Mouse (Mus musculus): ENCODE data around the gene Lin37. TPM values are rescaled to one million over a fixed set of nuclear protein-coding genes. Genes with fewer than 3 reads are reported as not detected.

The Lin37 gene
- total RNA-seq, 2 experiments from 2014 or later = 40.8 to 43.2 TPM

- DNase-seq (ENCODE audit: low spot score in 2 of 2) = peak in 1 of 2 experiments; percentile 42
Measured at GRCm38 (mm10) chr7:30587842-30588667, 28.4 kb upstream of the Lin37 start.

GRCm38 (mm10) chr7:30586455-30587020 is 26.9 kb upstream of the Lin37 start:
- no peak for DNase-seq (ENCODE audit: low spot score in 2 of 2)

GRCm38 (mm10) chr7:30585170-30585569 is 25.5 kb upstream of the Lin37 start:
- DNase-seq (ENCODE audit: low spot score in 2 of 2) = no peak

GRCm38 (mm10) chr7:30584339-30584738 is 24.7 kb upstream of the Lin37 start:
- no peak for DNase-seq (ENCODE audit: low spot score in 2 of 2)

- no peak for DNase-seq (ENCODE audit: low spot score in 2 of 2)
Measured at GRCm38 (mm10) chr7:30581547-30581946, 21.9 kb upstream of the Lin37 start.

- DNase-seq (ENCODE audit: low spot score in 2 of 2) = no peak
Measured at GRCm38 (mm10) chr7:30579950-30580349, 20.3 kb upstream of the Lin37 start.

GRCm38 (mm10) chr7:30572969-30573368 is 13.3 kb upstream of the Lin37 start:
- DNase-seq (ENCODE audit: low spot score in 2 of 2) = no peak

GRCm38 (mm10) chr7:30572389-30572788 is 12.8 kb upstream of the Lin37 start:
- no peak for DNase-seq (ENCODE audit: low spot score in 2 of 2)

- DNase-seq (ENCODE audit: low spot score in 2 of 2) = no peak
Measured at GRCm38 (mm10) chr7:30567555-30567954, 7.9 kb upstream of the Lin37 start.

GRCm38 (mm10) chr7:30566033-30566432 is 6.4 kb upstream of the Lin37 start:
- no peak for DNase-seq (ENCODE audit: low spot score in 2 of 2)

- no peak for DNase-seq (ENCODE audit: low spot score in 2 of 2)
Measured at GRCm38 (mm10) chr7:30564970-30565571, 5.4 kb upstream of the Lin37 start, which contains the start of gene Igflr1. Gene Igflr1, plus strand, starts transcription at chr7:30565427.

- no peak for DNase-seq (ENCODE audit: low spot score in 2 of 2)
Measured at GRCm38 (mm10) chr7:30563906-30564280, 4.3 kb upstream of the Lin37 start.

GRCm38 (mm10) chr7:30563117-30563905 is 3.7 kb upstream of the Lin37 start, which contains the start of the genes U2af1l4, Gm49396 and Psenen:
Gene U2af1l4, plus strand, starts transcription at chr7:30563301.
Gene Gm49396, plus strand, starts transcription at chr7:30563344.
Gene Psenen, minus strand, starts transcription at chr7:30563627.
- DNase-seq (ENCODE audit: low spot score in 2 of 2) = peak; percentile 92 to 97

GRCm38 (mm10) chr7:30562526-30563116 is 3.0 kb upstream of the Lin37 start:
- peak in 1 of 2 experiments; percentile 32 for DNase-seq (ENCODE audit: low spot score in 2 of 2)

- DNase-seq (ENCODE audit: low spot score in 2 of 2) = no peak
Measured at GRCm38 (mm10) chr7:30560296-30560695, 658 bp upstream of the Lin37 start.

- DNase-seq (ENCODE audit: low spot score in 2 of 2) = no peak
Measured at GRCm38 (mm10) chr7:30558656-30559442, 789 bp downstream of the Lin37 start.

GRCm38 (mm10) chr7:30557901-30558514 is 1.6 kb downstream of the Lin37 start:
- DNase-seq (ENCODE audit: low spot score in 2 of 2) = no peak

- no peak for DNase-seq (ENCODE audit: low spot score in 2 of 2)
Measured at GRCm38 (mm10) chr7:30556894-30557536, 2.6 kb downstream of the Lin37 start.
